Mouse (Mus musculus) cerebellum, adult (tissue): ENCODE data around the gene Zdhhc14.
A peak's percentile ranks its signal among the peaks of the same experiment; 100 is the strongest.

ENCODE experiments used
- ATAC-seq: cut with Nextera tagmentation; 2 replicates; pipeline ENCODE4 v1.9.2; 2017; ENCODE audit warnings: mild to moderate bottlenecking, moderate library complexity, mixed read lengths; ENCODE audit not compliant: insufficient number of reproducible peaks, low FRiP score, low TSS enrichment

The Zdhhc14 gene

GRCm38 (mm10) chr17:5551136-5551535 is 58.8 kb downstream of the Zdhhc14 start:
- ATAC-seq: no peak

DNA sequence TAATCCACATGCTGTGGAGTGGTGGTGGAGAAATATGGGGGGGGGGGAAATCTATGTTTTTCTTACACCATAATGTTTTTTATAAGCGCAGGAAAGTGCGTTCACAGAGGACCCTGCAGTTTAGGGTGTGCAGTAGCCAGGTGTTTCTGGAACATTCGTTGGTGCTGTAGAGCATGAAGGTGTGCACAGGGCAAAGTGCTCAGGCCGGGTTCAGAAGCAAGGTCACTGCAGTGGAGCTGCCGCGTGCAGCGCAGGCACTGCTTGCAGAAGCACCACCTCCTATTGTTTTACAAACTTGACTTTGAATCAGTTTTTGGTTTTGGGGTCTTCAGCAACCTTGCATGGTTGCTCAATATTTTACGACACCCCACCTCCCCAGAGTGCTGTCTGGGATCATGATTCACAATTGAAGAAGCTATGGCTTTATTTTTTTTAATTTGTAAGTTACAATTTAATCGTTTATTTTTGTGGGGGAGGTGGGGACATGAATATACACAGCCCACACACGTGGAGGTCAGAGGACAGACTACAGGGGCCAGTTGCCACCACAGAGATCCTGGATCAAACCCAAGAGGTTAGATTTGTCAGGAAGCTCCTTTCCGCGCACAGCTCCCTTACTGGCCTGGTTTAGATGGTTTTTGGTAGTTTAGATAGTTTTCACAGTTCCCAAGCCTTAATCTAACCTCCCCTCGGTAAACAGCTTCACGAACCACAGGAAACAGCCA is 59.8 kb downstream of the Zdhhc14 start:
- ATAC-seq: no peak

DNA sequence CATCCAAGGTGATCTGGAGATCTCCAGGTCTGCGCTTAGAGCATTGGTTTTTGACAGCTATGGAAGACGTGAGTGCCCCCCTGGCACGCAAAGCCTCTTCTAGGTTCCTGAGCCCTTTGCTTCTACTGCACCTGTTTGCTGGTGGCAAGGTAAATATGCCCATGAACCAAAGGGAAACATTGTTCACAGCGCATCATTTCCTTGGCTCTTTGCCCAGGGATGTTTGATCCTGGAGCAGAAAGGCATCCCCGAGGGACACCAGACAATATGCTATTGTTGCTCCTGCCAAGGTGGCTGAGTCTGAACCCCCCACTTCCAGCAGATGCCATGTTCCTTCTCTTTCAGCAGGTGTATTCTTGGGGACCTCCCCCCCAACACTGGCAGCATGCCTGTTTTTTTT is 61.2 kb downstream of the Zdhhc14 start:
- no peak for ATAC-seq

DNA sequence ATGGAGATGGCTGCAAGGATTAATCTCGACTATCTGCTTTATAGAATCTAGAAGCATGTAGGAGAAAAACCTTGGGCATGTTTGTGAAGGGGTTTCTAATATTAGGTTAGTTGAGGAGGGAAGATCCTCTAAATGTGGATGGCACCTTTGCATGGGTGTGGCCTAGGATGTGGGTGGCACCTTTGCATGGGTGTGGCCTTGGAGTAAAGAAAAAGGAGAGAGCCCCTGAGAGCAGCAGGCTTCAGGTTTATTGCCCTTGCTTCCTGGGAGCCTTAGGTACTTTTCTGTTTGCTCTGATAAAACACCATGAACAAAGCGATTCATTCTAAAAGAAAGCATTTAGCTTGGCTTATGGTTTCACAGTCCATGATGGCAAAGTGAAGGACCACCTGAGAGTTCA is 62.2 kb downstream of the Zdhhc14 start:
- ATAC-seq: no peak

DNA sequence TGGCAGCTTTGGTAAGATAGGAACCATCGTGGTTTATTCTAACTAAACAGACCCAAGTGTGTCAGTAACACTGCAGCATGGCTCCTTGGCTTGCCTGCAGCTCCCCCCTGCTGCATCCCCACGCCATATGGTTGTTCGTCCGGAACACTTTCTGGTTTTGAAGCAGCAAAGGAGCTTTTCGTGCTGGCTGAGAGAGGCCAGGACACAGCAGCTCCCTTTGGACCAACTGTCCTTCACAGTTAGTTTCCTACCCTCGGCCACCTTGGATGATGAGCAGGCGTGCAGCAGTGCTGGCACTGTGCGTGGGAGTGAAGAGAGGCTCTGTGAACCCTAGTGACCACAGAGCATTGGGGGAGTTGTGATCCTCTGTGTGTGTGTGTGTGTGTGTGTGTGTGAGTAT is 64.2 kb downstream of the Zdhhc14 start:
- ATAC-seq: peak; percentile 86

GRCm38 (mm10) chr17:5560212-5560611 is 67.9 kb downstream of the Zdhhc14 start:
- ATAC-seq: no peak

DNA sequence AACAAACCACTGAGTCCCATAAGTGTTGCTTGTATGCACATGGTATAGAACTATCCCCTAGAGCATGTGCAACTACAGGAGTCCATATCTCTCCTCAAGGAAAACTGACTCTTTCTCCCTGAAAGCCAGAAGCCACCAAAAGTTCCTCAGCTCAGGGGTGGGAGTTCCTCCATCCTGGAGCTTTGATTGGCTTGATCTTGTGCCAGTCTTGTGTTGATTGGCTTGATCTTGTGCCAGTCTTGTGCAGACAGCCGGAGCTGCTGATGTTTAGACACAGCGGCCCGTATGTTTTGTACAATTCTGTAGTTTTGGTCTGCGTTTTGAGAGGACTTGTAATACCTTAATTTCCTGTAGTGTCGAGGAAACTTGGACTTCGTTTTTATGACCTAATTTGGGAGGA is 70.8 kb downstream of the Zdhhc14 start:
- ATAC-seq: no peak

DNA sequence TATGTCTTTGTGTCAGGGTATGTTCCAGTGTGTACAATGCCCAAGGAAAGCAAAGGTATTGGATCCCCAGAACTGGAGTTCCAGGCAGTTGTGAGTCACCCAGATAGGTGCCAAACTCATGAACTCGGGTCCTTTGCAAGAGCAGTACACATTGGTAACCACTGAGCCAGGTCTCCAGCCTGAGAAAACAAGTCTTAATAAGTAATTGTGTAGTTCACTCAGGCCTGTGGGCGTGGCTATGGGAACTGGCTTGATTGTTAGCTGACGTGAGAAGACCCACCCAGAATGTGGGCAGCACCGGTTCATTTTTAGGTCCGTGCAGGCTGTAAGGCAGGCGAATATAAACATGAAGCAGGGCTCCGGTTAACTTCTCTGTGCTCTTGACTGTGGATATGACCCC is 73.6 kb downstream of the Zdhhc14 start:
- no peak for ATAC-seq

DNA sequence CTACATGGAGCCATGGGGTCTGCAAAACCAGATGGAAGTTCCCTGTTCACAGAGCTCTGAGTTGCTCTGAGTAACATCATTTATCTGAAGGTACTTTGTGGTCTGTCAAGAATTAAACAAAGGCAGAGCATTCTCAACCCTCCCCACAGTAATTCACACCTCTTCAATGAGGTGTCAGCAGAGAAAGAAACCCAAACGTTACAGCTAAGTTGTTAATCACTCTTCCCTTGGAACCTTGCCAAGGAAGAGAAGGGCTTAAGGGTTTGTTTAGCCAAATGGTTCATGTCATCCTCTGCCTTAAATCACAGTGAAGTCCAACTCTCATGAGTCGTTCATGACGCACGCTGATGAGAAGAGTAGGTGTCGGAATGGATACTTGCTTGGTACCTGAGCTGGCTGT is 75.6 kb downstream of the Zdhhc14 start:
- no peak for ATAC-seq

DNA sequence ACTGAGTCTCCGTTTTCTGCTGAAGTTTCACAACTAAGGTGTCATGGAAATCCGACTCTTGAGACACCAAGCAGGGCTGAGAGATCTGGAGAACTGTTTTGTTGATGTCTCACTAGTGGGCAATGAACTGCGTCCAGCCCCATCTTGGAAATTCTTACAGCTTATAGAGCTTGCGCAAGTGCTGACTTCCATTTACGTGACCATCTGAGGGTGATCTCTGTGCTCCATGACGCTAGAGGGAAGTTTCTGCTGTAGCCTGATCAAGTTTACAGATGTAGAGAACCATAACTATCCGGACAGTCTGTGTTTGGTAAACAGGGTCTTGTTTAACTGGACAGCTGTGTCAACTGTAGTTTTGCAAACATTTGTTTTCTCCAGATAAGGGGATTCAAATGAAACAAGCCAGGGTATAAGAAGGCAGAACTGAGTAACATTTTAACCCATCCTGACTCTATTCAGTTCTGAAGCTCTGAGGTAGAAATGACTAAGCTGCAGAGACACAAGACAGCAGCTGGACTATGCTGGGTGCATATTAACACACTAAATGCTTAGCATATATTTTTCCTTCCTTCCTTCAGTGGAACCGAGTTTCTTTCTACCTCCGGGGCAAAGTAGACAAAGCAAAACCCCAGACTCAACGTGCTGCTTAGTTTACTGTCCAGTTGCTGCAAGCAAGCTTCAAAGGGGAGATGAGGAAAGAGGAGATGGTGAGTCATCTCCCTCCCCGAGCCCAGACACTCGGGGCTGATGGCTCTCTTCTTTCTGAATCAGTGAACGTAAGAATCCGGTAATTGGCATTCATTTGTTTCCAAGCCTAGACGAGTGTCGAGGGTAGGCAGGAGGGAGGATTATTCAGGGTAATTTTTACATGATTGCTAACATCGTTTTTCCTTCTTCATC is 77.0 kb downstream of the Zdhhc14 start:
- no peak for ATAC-seq

GRCm38 (mm10) chr17:5572096-5572730 is 79.9 kb downstream of the Zdhhc14 start:
- ATAC-seq: no peak

- peak; percentile 89 for ATAC-seq
Measured at GRCm38 (mm10) chr17:5572745-5573420, 80.5 kb downstream of the Zdhhc14 start.

GRCm38 (mm10) chr17:5574672-5575071 is 82.3 kb downstream of the Zdhhc14 start:
- no peak for ATAC-seq

DNA sequence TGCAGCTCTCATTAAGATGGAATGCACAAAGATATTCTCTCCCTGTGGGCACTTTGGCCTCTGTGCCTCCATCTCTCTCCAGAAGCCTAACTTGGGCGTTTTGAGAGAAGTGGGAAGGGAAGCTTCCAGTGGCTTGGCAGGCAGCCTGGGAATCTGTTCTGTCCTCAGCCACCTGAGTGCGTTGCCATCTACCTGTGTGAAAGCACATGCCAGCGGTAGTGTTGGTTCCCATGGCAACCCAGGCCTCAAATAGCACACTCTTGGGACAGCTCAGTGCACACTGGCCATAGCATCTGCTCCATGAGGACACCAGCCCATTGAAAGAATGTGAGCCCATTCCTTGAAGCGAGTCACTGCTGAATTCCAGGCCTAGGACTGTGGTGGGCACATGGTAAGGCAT is 83.2 kb downstream of the Zdhhc14 start:
- ATAC-seq: no peak

- no peak for ATAC-seq
Measured at GRCm38 (mm10) chr17:5582232-5582631, 89.9 kb downstream of the Zdhhc14 start.

- no peak for ATAC-seq
Measured at GRCm38 (mm10) chr17:5582937-5583336, 90.6 kb downstream of the Zdhhc14 start.

DNA sequence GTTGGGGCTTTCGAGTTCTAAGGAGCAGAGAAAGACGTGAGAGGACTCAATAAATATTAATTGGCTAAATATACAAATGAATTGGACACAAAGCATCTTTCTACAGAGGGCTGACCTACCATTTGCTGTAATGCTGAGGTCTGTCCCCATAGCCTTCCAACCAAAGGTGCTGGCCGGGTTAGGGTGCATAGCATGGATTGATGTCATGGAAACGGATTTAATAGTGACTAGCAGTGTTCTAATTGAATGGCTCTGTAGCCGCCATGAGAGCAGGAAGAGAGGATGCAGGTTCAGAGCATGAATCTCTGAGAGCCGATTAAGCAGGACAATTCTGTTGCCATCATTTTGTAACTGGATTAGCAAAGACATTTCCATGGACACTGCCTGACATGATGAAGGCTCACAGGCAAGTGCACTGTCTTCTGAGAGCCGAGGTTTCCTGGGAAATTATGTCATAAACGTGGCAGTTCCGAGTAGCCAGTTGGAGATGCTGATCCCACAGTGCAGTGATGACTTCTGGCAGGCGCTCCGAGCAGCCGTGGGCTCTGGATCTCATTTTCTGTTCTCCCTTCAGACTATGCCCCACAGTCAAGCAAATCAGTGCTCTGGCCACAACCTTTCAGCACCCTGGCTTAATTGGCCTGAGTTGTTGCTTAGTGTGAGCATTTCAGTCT is 91.3 kb downstream of the Zdhhc14 start:
- ATAC-seq: peak; percentile 72; the same call in 1 of the 2 replicates

GRCm38 (mm10) chr17:5591604-5592209 is 99.3 kb downstream of the Zdhhc14 start:
- ATAC-seq: no peak

DNA sequence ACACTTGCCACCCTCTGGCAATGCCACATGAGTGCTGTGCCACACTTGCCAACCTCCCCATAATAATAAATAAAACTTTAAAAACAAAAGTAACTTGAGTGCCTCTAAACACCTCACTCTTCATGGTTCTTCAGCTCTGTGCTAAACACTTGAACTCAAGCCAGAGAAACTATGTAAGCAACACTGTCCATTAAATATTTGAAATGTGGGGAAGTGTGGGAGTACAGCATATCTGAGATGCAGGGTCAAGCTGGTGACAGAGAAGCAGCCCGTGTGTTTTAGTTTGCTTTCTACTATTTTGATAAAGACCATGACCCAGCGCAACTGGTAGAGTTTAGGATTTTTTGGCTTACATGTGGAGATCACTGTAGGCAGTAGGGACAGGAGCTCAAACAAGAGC is 100.7 kb downstream of the Zdhhc14 start:
- ATAC-seq: no peak

DNA sequence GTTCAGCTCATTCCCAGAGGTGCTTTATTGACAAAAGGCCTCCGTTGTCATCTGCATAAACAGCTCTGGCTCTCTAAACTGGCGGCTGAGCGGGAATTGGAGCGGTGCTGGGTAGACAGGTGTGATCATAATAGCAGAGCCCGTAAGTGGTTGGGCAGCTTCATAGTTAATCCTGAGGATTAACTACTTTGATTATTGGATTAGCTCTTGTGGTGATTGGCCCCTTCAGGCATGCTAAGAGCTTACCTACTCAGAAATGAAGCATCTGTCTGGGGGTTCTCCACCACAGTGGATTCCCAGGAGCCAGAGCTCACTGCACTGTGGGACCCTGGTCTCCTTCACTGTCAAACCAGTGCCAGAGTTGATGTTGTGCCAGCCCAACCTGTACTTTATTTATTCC is 102.7 kb downstream of the Zdhhc14 start:
- no peak for ATAC-seq
